20 mouse cellular contexts compared by ENCODE assay signal in the genomic region with DNA sequence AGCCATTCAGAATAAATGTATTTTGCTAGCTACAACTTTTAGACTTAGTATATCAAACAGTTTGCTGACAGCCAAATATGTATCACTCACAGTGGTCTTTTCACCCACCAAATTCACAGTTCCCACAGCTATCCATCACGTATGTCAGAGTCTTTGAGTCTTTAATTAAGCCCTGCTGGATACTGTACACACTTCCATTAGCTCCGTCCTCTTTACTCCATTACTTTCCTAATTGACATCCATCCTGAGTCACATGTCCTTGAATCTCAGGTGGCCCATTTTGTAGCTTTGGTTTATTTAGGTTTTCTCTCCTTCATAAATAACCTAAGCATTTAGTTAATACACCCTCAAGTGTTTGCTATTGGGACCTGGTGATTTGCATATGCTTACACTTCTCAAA.
DNase-seq lines count a peak whose midpoint lies in the region; ATAC-seq and TF ChIP-seq lines count a peak whose summit lies in the region.
"Had no signal": no experiment of that assay in that cellular context is flagged by ENCODE, and none has a peak within 500 bp of the region (broad histone marks: within the 10 kb centered on the region; RNA-seq: fewer than 3 reads in every experiment).

No protein-coding gene starts in this region.

- H3K4me2 ChIP-seq in hindbrain, embryonic 15.5 days = no peak overlapping the region
- no peak overlapping the region for H3K4me2 ChIP-seq in midbrain, embryonic 13.5 days (replicated peaks)
- no peak overlapping the region for H3K4me2 ChIP-seq in midbrain, postnatal 0 days (ENCODE audit: low read depth, low read length, poor library complexity, severe bottlenecking)
- H3K4me2 ChIP-seq: embryonic facial prominence, embryonic 12.5 days had no signal

- H3K27ac ChIP-seq in hindbrain, embryonic 15.5 days (replicated peaks) = no peak overlapping the region
- H3K27ac ChIP-seq in hindbrain, embryonic 10.5 days = no peak overlapping the region
- H3K27ac ChIP-seq in midbrain, embryonic 13.5 days = 0 out of 2 replicates have a peak overlapping the region, but pooled peaks have one; percentile 20
- no peak overlapping the region for H3K27ac ChIP-seq in midbrain, postnatal 0 days (ENCODE audit: low read depth, low read length)
- H3K27ac ChIP-seq: embryonic facial prominence, embryonic 12.5 days had no signal

- TF ChIP-seq CTCF in midbrain, postnatal 0 days (IDR thresholded peaks at IDR 0.05) = no peak
- TF ChIP-seq CTCF in brain, embryonic 14.5 days (IDR thresholded peaks at IDR 0.05; ENCODE audit: borderline replicate concordance, extremely low read depth, insufficient read depth, insufficient read length) = no peak

- WGBS in hindbrain, embryonic 15.5 days = 40% methylated on average over 2 of the region's 2 CpGs
- 73% methylated on average over 2 of the region's 2 CpGs for WGBS in hindbrain, embryonic 10.5 days
- 43% methylated on average over 2 of the region's 2 CpGs for WGBS in midbrain, embryonic 13.5 days
- WGBS in midbrain, postnatal 0 days = 49% methylated on average over 2 of the region's 2 CpGs

- H3K4me1 ChIP-seq in hindbrain, embryonic 15.5 days (replicated peaks) = peaks cover 22% of the 10 kb centered on the region
- H3K4me1 ChIP-seq in hindbrain, embryonic 10.5 days (replicated peaks) = no peaks in the 10 kb centered on the region; the same call in 1 of the 2 replicates
- peaks cover 12% of the 10 kb centered on the region for H3K4me1 ChIP-seq in midbrain, embryonic 13.5 days (replicated peaks)
- peaks cover 2% of the 10 kb centered on the region; the same call in 1 of the 2 replicates for H3K4me1 ChIP-seq in midbrain, postnatal 0 days (ENCODE audit: insufficient read depth, low read length)

- H3K36me3 ChIP-seq in hindbrain, embryonic 15.5 days = no peaks in the 10 kb centered on the region
- no peaks in the 10 kb centered on the region for H3K36me3 ChIP-seq in hindbrain, embryonic 10.5 days
- H3K36me3 ChIP-seq in midbrain, embryonic 13.5 days = no peaks in the 10 kb centered on the region
- no peaks in the 10 kb centered on the region for H3K36me3 ChIP-seq in midbrain, postnatal 0 days (ENCODE audit: insufficient read depth, low read length)
- H3K36me3 ChIP-seq: embryonic facial prominence, embryonic 10.5 days; embryonic facial prominence, embryonic 12.5 days had no signal

- peak; percentile 63; the same call in 1 of the 2 replicates for ATAC-seq in hindbrain, embryonic 15.5 days (ENCODE audit: low FRiP score, low read depth)
- no peak for ATAC-seq in midbrain, embryonic 13.5 days
- ATAC-seq in midbrain, postnatal 0 days (ENCODE audit: low FRiP score) = no peak
- ATAC-seq: forebrain, embryonic 14.5 days; forebrain, embryonic 16.5 days had no signal

- DNase-seq in heart, adult 11 months = peak; percentile 17
- no peak for DNase-seq in heart, postnatal 36 days
- no peak for DNase-seq in hindbrain, embryonic 10.5 days (ENCODE audit: low spot score)
- no peak for DNase-seq in midbrain, postnatal 0 days (ENCODE audit: low spot score)
- peak; percentile 56 for DNase-seq in brain, embryonic 14.5 days (ENCODE audit: low read depth)
- no peak for DNase-seq in kidney, postnatal 25 days
- DNase-seq: adrenal gland, adult 2 months; adrenal gland, postnatal 10 days; adrenal gland, postnatal 25 days; cerebellum, adult 11-12 months; cerebellum, adult 2 months; cerebellum, adult 9-10 months; cerebellum, postnatal 10 days; cerebellum, postnatal 25 days had no signal

- no peak overlapping the region for H3K4me3 ChIP-seq in hindbrain, embryonic 15.5 days
- no peak overlapping the region for H3K4me3 ChIP-seq in hindbrain, embryonic 10.5 days
- H3K4me3 ChIP-seq in midbrain, embryonic 13.5 days (replicated peaks) = no peak overlapping the region
- H3K4me3 ChIP-seq in midbrain, postnatal 0 days (ENCODE audit: low read depth, low read length) = no peak overlapping the region
- H3K4me3 ChIP-seq: embryonic facial prominence, embryonic 10.5 days; embryonic facial prominence, embryonic 12.5 days had no signal

- no peak for TF ChIP-seq POLR2A in brain, embryonic 14.5 days (IDR thresholded peaks at IDR 0.05; ENCODE audit: borderline replicate concordance, extremely low read depth, insufficient read depth, insufficient read length, poor library complexity, severe bottlenecking)

- intact Hi-C loops in heart, postnatal 36 days (cut with DNase I) = no loop called here

- no peaks in the 10 kb centered on the region for H3K27me3 ChIP-seq in hindbrain, embryonic 15.5 days
- H3K27me3 ChIP-seq in hindbrain, embryonic 10.5 days (ENCODE audit: insufficient read depth, poor library complexity, severe bottlenecking) = no peaks in the 10 kb centered on the region
- no peaks in the 10 kb centered on the region for H3K27me3 ChIP-seq in midbrain, embryonic 13.5 days
- H3K27me3 ChIP-seq in midbrain, postnatal 0 days (ENCODE audit: insufficient read depth, low read length) = no peaks in the 10 kb centered on the region
- H3K27me3 ChIP-seq: embryonic facial prominence, embryonic 12.5 days had no signal

- H3K9ac ChIP-seq in hindbrain, embryonic 15.5 days = no peak overlapping the region
- H3K9ac ChIP-seq in midbrain, embryonic 13.5 days (replicated peaks) = no peak overlapping the region
- no peak overlapping the region for H3K9ac ChIP-seq in midbrain, postnatal 0 days (replicated peaks; ENCODE audit: low read length, poor library complexity, severe bottlenecking)
- H3K9ac ChIP-seq: embryonic facial prominence, embryonic 12.5 days had no signal

- no peaks in the 10 kb centered on the region for H3K9me3 ChIP-seq in hindbrain, embryonic 15.5 days
- H3K9me3 ChIP-seq in hindbrain, embryonic 10.5 days = no peaks in the 10 kb centered on the region
- no peaks in the 10 kb centered on the region for H3K9me3 ChIP-seq in midbrain, embryonic 13.5 days
- H3K9me3 ChIP-seq in midbrain, postnatal 0 days (ENCODE audit: low read length) = no peaks in the 10 kb centered on the region
- H3K9me3 ChIP-seq: embryonic facial prominence, embryonic 10.5 days; embryonic facial prominence, embryonic 12.5 days had no signal

Comparison
In these comparisons a context has a peak if more than half of its experiments do, and no peak if none do; other contexts are left out.
1. DNase-seq: peak in heart, adult 11 months (single experiment) and brain, embryonic 14.5 days (single experiment); none in heart, postnatal 36 days (0 of 2), hindbrain, embryonic 10.5 days (single experiment), midbrain, postnatal 0 days (single experiment) and kidney, postnatal 25 days (0 of 2).